In genomic region chr9:16988114-16988513, GRCm38 (mm10) we compare ENCODE assay signal across 10 mouse cellular contexts.
DNase-seq lines count a peak whose midpoint lies in the region; ATAC-seq and TF ChIP-seq lines count a peak whose summit lies in the region.
"Had no signal": no experiment of that assay in that cellular context is flagged by ENCODE, and none has a peak within 500 bp of the region (broad histone marks: within the 10 kb centered on the region; RNA-seq: fewer than 3 reads in every experiment).

No protein-coding gene starts in this region.

- H3K9ac ChIP-seq in forebrain, embryonic 11.5 days (ENCODE audit: low read length) = no peak overlapping the region
- H3K9ac ChIP-seq in lung, embryonic 16.5 days (ENCODE audit: low read length) = no peak overlapping the region
- no peak overlapping the region for H3K9ac ChIP-seq in midbrain, embryonic 15.5 days
- H3K9ac ChIP-seq: intestine, embryonic 15.5 days; limb, embryonic 15.5 days had no signal

- WGBS in forebrain, embryonic 11.5 days = 70% methylated on average over 3 of the region's 3 CpGs
- WGBS in forebrain, embryonic 10.5 days = 82% methylated on average over 3 of the region's 3 CpGs
- 50% methylated on average over 3 of the region's 3 CpGs for WGBS in lung, embryonic 16.5 days
- 48% methylated on average over 3 of the region's 3 CpGs for WGBS in lung, adult 2 months
- WGBS in midbrain, embryonic 15.5 days = 34% methylated on average over 3 of the region's 3 CpGs

- no peak for TF ChIP-seq POLR2A in lung, adult 2 months (IDR thresholded peaks at IDR 0.05; ENCODE audit: borderline replicate concordance, extremely low read depth, low read depth, low read length)

- peak; percentile 71; the same call in 1 of the 2 replicates for ATAC-seq in forebrain, embryonic 11.5 days (replicated peaks; ENCODE audit: low FRiP score)
- peak; percentile 28; the same call in 1 of the 2 replicates for ATAC-seq in lung, embryonic 16.5 days (ENCODE audit: low read depth)
- ATAC-seq in midbrain, embryonic 15.5 days (replicated peaks) = peak; percentile 72; the same call in 1 of the 2 replicates
- ATAC-seq in erythroblast, adult 5-6 weeks (replicated peaks; ENCODE audit: low FRiP score, poor library complexity, severe bottlenecking) = no peak
- ATAC-seq: intestine, embryonic 15.5 days had no signal

- H3K4me2 ChIP-seq in forebrain, embryonic 11.5 days (ENCODE audit: low read depth, low read length, severe bottlenecking) = no peak overlapping the region
- H3K4me2 ChIP-seq in lung, embryonic 16.5 days (ENCODE audit: low read depth, low read length) = no peak overlapping the region
- H3K4me2 ChIP-seq in midbrain, embryonic 15.5 days = no peak overlapping the region
- H3K4me2 ChIP-seq: intestine, embryonic 15.5 days; limb, embryonic 15.5 days had no signal

- H3K27me3 ChIP-seq in forebrain, embryonic 11.5 days (ENCODE audit: control insufficient read depth, insufficient read depth, low read length) = no peaks in the 10 kb centered on the region
- no peaks in the 10 kb centered on the region for H3K27me3 ChIP-seq in forebrain, embryonic 10.5 days (ENCODE audit: poor library complexity, severe bottlenecking)
- no peaks in the 10 kb centered on the region for H3K27me3 ChIP-seq in lung, embryonic 16.5 days (ENCODE audit: control insufficient read depth, insufficient read depth, low read depth, low read length)
- no peaks in the 10 kb centered on the region for H3K27me3 ChIP-seq in midbrain, embryonic 15.5 days (replicated peaks)
- H3K27me3 ChIP-seq: intestine, embryonic 15.5 days; limb, embryonic 15.5 days had no signal

- DNase-seq in forebrain, embryonic 11.5 days (ENCODE audit: low spot score) = no peak
- no peak for DNase-seq in forebrain, embryonic 10.5 days (ENCODE audit: extremely low spot score, low spot score)
- no peak for DNase-seq in lung, adult 2 months
- DNase-seq in frontal cortex, postnatal 14 days (ENCODE audit: low spot score in 2 of 2) = peak; percentile 3
- DNase-seq in cerebellum, postnatal 25 days = no peak

- no peak for TF ChIP-seq CTCF in lung, adult 2 months (IDR thresholded peaks at IDR 0.05; ENCODE audit: insufficient read depth, low read length)

- H3K4me1 ChIP-seq in forebrain, embryonic 11.5 days (replicated peaks; ENCODE audit: control insufficient read depth, insufficient read depth, low read length) = no peaks in the 10 kb centered on the region
- peaks cover 7% of the 10 kb centered on the region for H3K4me1 ChIP-seq in forebrain, embryonic 10.5 days
- H3K4me1 ChIP-seq in lung, embryonic 16.5 days (replicated peaks; ENCODE audit: control insufficient read depth, insufficient read depth, low read length) = no peaks in the 10 kb centered on the region
- H3K4me1 ChIP-seq in lung, adult 2 months (ENCODE audit: control insufficient read depth, insufficient read depth, low read length) = no peaks in the 10 kb centered on the region
- H3K4me1 ChIP-seq in midbrain, embryonic 15.5 days = no peaks in the 10 kb centered on the region
- H3K4me1 ChIP-seq: intestine, embryonic 15.5 days; limb, embryonic 15.5 days had no signal

- H3K27ac ChIP-seq in forebrain, embryonic 11.5 days (ENCODE audit: low read depth, low read length) = no peak overlapping the region
- H3K27ac ChIP-seq in forebrain, embryonic 10.5 days = no peak overlapping the region
- H3K27ac ChIP-seq in lung, embryonic 16.5 days (ENCODE audit: low read length) = no peak overlapping the region
- no peak overlapping the region for H3K27ac ChIP-seq in midbrain, embryonic 15.5 days
- H3K27ac ChIP-seq: intestine, embryonic 15.5 days; limb, embryonic 15.5 days had no signal

- H3K9me3 ChIP-seq in forebrain, embryonic 11.5 days (ENCODE audit: control insufficient read depth, low read length) = no peaks in the 10 kb centered on the region
- H3K9me3 ChIP-seq in forebrain, embryonic 10.5 days = no peaks in the 10 kb centered on the region
- no peaks in the 10 kb centered on the region for H3K9me3 ChIP-seq in lung, embryonic 16.5 days (ENCODE audit: control insufficient read depth, low read length)
- H3K9me3 ChIP-seq in midbrain, embryonic 15.5 days = no peaks in the 10 kb centered on the region
- H3K9me3 ChIP-seq: intestine, embryonic 15.5 days; limb, embryonic 15.5 days had no signal

- H3K36me3 ChIP-seq in forebrain, embryonic 11.5 days (ENCODE audit: control insufficient read depth, insufficient read depth, low read length) = no peaks in the 10 kb centered on the region
- H3K36me3 ChIP-seq in forebrain, embryonic 10.5 days (replicated peaks) = no peaks in the 10 kb centered on the region
- no peaks in the 10 kb centered on the region for H3K36me3 ChIP-seq in lung, embryonic 16.5 days (ENCODE audit: control insufficient read depth, insufficient read depth, low read length)
- no peaks in the 10 kb centered on the region for H3K36me3 ChIP-seq in midbrain, embryonic 15.5 days (replicated peaks)
- H3K36me3 ChIP-seq: intestine, embryonic 15.5 days; limb, embryonic 15.5 days had no signal

- H3K4me3 ChIP-seq in forebrain, embryonic 11.5 days (ENCODE audit: low read depth, low read length) = no peak overlapping the region
- H3K4me3 ChIP-seq in forebrain, embryonic 10.5 days = no peak overlapping the region
- no peak overlapping the region for H3K4me3 ChIP-seq in lung, embryonic 16.5 days (ENCODE audit: low read length)
- no peak overlapping the region for H3K4me3 ChIP-seq in lung, adult 2 months (replicated peaks; ENCODE audit: extremely low read depth, low read depth, low read length)
- H3K4me3 ChIP-seq in midbrain, embryonic 15.5 days = no peak overlapping the region
- H3K4me3 ChIP-seq: intestine, embryonic 15.5 days; limb, embryonic 15.5 days had no signal

Comparison
In these comparisons a context has a peak if more than half of its experiments do, and no peak if none do; other contexts are left out.
1. DNase-seq: peak in frontal cortex, postnatal 14 days (2 of 2); none in forebrain, embryonic 11.5 days (single experiment), forebrain, embryonic 10.5 days (single experiment), lung, adult 2 months (single experiment) and cerebellum, postnatal 25 days (0 of 2).